Mouse (Mus musculus) heart, postnatal 0 days (tissue): Measurements from ENCODE around the gene Lats1.

Experiments used
- CTCF ChIP-seq: IDR thresholded peaks from 2 replicates; pipeline ENCODE4 v1.5.1; 2016; ENCODE audit warnings: antibody characterized with exemption, control low read depth, low read depth
- EP300 ChIP-seq: IDR thresholded peaks from 2 replicates; pipeline ENCODE4 v1.6.1; 2016; ENCODE audit warnings: antibody characterized with exemption, low read depth

- TF ChIP-seq EP300 (no peak), CTCF (peak; percentile 38)
These were observed 470 bp downstream of the Lats1 start for GRCm38 (mm10) chr10:7681343-7682025.
